Mouse (Mus musculus): ENCODE results near the gene Cep170.

GRCm38 (mm10) chr1:176712436-176712835, 101.4 kb downstream of the Cep170 start:
- TF ChIP-seq POLR2A (IDR thresholded peaks at IDR 0.05; ENCODE audit: extremely low read depth, insufficient read depth, low read length) (no peak), CTCF (IDR thresholded peaks at IDR 0.05; ENCODE audit: low read depth, low read length) (peak; percentile 31; the same call in 1 of the 2 replicates)
